Mouse (Mus musculus): Measurements from ENCODE around the gene Cep135. TPM values are rescaled to one million over a fixed set of nuclear protein-coding genes. Genes with fewer than 3 reads are reported as not detected.
A peak's percentile ranks its signal among the peaks of the same experiment; 100 is the strongest.

Gene Cep135
- polyA plus RNA-seq, 1 experiment from 2014 or later, result 8.0 TPM

- Histone ChIP-seq H3K9ac (no peak overlapping the region), H3K27me3 (no peaks in the 10 kb centered on the region), H3K4me2 (replicated peaks) (no peak overlapping the region), H3K4me3 (replicated peaks) (no peak overlapping the region), H3K4me1 (no peaks in the 10 kb centered on the region; the same call in 1 of the 2 replicates), H3K27ac (replicated peaks) (no peak overlapping the region), H3K9me3 (replicated peaks) (no peaks in the 10 kb centered on the region), H3K36me3 (no peaks in the 10 kb centered on the region)
- no peak for ATAC-seq (ENCODE audit: insufficient number of reproducible peaks, low FRiP score, low TSS enrichment, low read depth)
- WGBS, result 85% methylated on average over 10 of the region's 10 CpGs
Observed at GRCm38 (mm10) chr5:76687961-76688600, 99.6 kb downstream of the Cep135 start.

GRCm38 (mm10) chr5:76688643-76689042 is 100.1 kb downstream of the Cep135 start:
- WGBS, result 73% methylated on average over 6 of the region's 6 CpGs
- no peak for ATAC-seq (ENCODE audit: insufficient number of reproducible peaks, low FRiP score, low TSS enrichment, low read depth)
- no peak overlapping the region for H3K4me2 ChIP-seq (replicated peaks)

GRCm38 (mm10) chr5:76690177-76690593 is 101.7 kb downstream of the Cep135 start:
- 39% methylated on average over 5 of the region's 5 CpGs for WGBS
- Histone ChIP-seq H3K4me2 (replicated peaks) (no peak overlapping the region), H3K27ac (replicated peaks) (no peak overlapping the region), H3K9ac (no peak overlapping the region), H3K4me1 (no peaks in the 10 kb centered on the region; the same call in 1 of the 2 replicates), H3K27me3 (no peaks in the 10 kb centered on the region), H3K4me3 (replicated peaks) (no peak overlapping the region), H3K9me3 (replicated peaks) (no peaks in the 10 kb centered on the region), H3K36me3 (no peaks in the 10 kb centered on the region)
- peak; percentile 41 for ATAC-seq (ENCODE audit: insufficient number of reproducible peaks, low FRiP score, low TSS enrichment, low read depth)

More at GRCm38 (mm10) chr5:76688643-76689042, 100.1 kb downstream of the Cep135 start:
- no peaks in the 10 kb centered on the region for H3K9me3 ChIP-seq (replicated peaks)
- H3K27ac ChIP-seq (replicated peaks), result no peak overlapping the region
- no peak overlapping the region for H3K4me3 ChIP-seq (replicated peaks)
- H3K36me3 ChIP-seq, result no peaks in the 10 kb centered on the region
- no peaks in the 10 kb centered on the region; the same call in 1 of the 2 replicates for H3K4me1 ChIP-seq
- no peak overlapping the region for H3K9ac ChIP-seq
- H3K27me3 ChIP-seq, result no peaks in the 10 kb centered on the region

- no peak for ATAC-seq (ENCODE audit: insufficient number of reproducible peaks, low FRiP score, low TSS enrichment, low read depth)
- H3K9ac ChIP-seq, result no peak overlapping the region
- H3K4me1 ChIP-seq, result no peaks in the 10 kb centered on the region; the same call in 1 of the 2 replicates
- no peak overlapping the region for H3K27ac ChIP-seq (replicated peaks)
- WGBS, result 88% methylated on average over 5 of the region's 5 CpGs
- no peaks in the 10 kb centered on the region for H3K27me3 ChIP-seq
- H3K36me3 ChIP-seq, result no peaks in the 10 kb centered on the region
- H3K4me2 ChIP-seq (replicated peaks), result no peak overlapping the region
- H3K9me3 ChIP-seq (replicated peaks), result no peaks in the 10 kb centered on the region
- H3K4me3 ChIP-seq (replicated peaks), result no peak overlapping the region
Observed at GRCm38 (mm10) chr5:76691251-76691650, 102.8 kb downstream of the Cep135 start.

- Histone ChIP-seq H3K27ac (replicated peaks) (no peak overlapping the region), H3K4me2 (replicated peaks) (no peak overlapping the region), H3K36me3 (no peaks in the 10 kb centered on the region), H3K27me3 (no peaks in the 10 kb centered on the region), H3K9me3 (replicated peaks) (no peaks in the 10 kb centered on the region), H3K4me3 (replicated peaks) (no peak overlapping the region), H3K4me1 (no peaks in the 10 kb centered on the region; the same call in 1 of the 2 replicates), H3K9ac (no peak overlapping the region)
- WGBS, result 78% methylated on average over 12 of the region's 12 CpGs
- no peak for ATAC-seq (ENCODE audit: insufficient number of reproducible peaks, low FRiP score, low TSS enrichment, low read depth)
Observed at GRCm38 (mm10) chr5:76691706-76692424, 103.4 kb downstream of the Cep135 start.

Other genes with a start within 250 kb of the Cep135 start
- gene Nmu, start 224.9 kb upstream of the Cep135 start, polyA plus RNA-seq (2015; fragmentation: Nextera tagmentation; extraction: Ambion mirVana), result 0.42 and 0.61 TPM in 2 replicates
- gene Gm7271, start 104.7 kb upstream of the Cep135 start, polyA plus RNA-seq (2015; fragmentation: Nextera tagmentation; extraction: Ambion mirVana), result not detected in 2 replicates
- 29.7 and 30.3 TPM in 2 replicates for gene Exoc1, start 59.4 kb upstream of the Cep135 start, polyA plus RNA-seq (2015; fragmentation: Nextera tagmentation; extraction: Ambion mirVana)
- gene C530008M17Rik, start 67.8 kb downstream of the Cep135 start, polyA plus RNA-seq (2015; fragmentation: Nextera tagmentation; extraction: Ambion mirVana), result 16.9 and 17.0 TPM in 2 replicates

All from embryonic facial prominence, embryonic 15.5 days (tissue).